19 mouse cellular contexts compared by ENCODE assay signal in the genomic region with DNA sequence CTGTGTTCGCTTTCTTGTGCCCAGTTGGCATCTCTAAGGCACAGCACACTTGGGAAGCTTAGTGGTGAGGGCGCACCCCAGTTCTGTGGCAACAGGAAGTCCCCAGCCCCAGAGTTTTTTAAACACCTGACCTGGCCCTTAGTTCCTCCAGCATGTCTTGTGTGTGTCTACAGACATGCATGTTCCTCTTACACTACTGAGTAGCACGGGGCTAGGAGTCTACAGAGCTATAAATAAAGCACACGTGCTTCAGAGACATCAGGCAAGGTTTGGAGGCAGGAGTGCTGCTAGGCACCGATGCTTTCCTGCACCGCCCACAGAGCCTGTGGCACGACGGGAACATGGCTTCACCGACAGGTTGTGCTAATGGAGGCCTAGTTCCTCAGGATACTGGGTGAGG. TPM values are rescaled to one million over a fixed set of nuclear protein-coding genes. Genes with fewer than 3 reads are reported as not detected.
DNase-seq lines count a peak whose midpoint lies in the region; ATAC-seq and TF ChIP-seq lines count a peak whose summit lies in the region.
"Had no signal": no experiment of that assay in that cellular context is flagged by ENCODE, and none has a peak within 500 bp of the region (broad histone marks: within the 10 kb centered on the region; RNA-seq: fewer than 3 reads in every experiment).

No protein-coding gene starts in this region.

- TF ChIP-seq CTCF in layer of hippocampus, adult 2 months (conservative IDR thresholded peaks at IDR 0.05) = no peak
- TF ChIP-seq CTCF in lung, adult 2 months (IDR thresholded peaks at IDR 0.05; ENCODE audit: insufficient read depth, low read length) = no peak

- no peak for TF ChIP-seq POLR2A in lung, adult 2 months (IDR thresholded peaks at IDR 0.05; ENCODE audit: borderline replicate concordance, extremely low read depth, low read depth, low read length)

- no peaks in the 10 kb centered on the region for H3K27me3 ChIP-seq in splenic B cell, adult 2 months (ENCODE audit: control insufficient read depth, insufficient read depth, low read length, poor library complexity, severe bottlenecking)
- H3K27me3 ChIP-seq: forebrain, embryonic 13.5 days; hindbrain, embryonic 15.5 days had no signal

- H3K4me3 ChIP-seq in layer of hippocampus, adult 2 months = no peak overlapping the region
- H3K4me3 ChIP-seq in lung, adult 2 months (replicated peaks; ENCODE audit: extremely low read depth, low read depth, low read length) = no peak overlapping the region
- H3K4me3 ChIP-seq: forebrain, embryonic 13.5 days; hindbrain, embryonic 15.5 days had no signal

- H3K36me3 ChIP-seq in splenic B cell, adult 2 months (ENCODE audit: control insufficient read depth, insufficient read depth, low read length, poor library complexity, severe bottlenecking) = peaks cover 10% of the 10 kb centered on the region

- DNase-seq in layer of hippocampus, adult 2 months (ENCODE audit: low spot score in 2 of 2) = no peak
- no peak for DNase-seq in layer of hippocampus, postnatal 14 days (ENCODE audit: low spot score in 2 of 2)
- peak; percentile 17 for DNase-seq in lung, postnatal 36 days
- no peak for DNase-seq in lung, adult 2 months
- peak; percentile 53 for DNase-seq in splenic B cell, adult 2 months (ENCODE audit: low read depth, low spot score)
- no peak for DNase-seq in embryo, embryonic 10 days (ENCODE audit: low spot score)
- DNase-seq: cerebellum, adult 2 months; heart, adult 11 months; heart, postnatal 10 days; kidney, adult 8-10 months; kidney, postnatal 4 days; midbrain, embryonic 14.5 days; thymus, postnatal 4 days had no signal

- no peaks in the 10 kb centered on the region for H3K4me1 ChIP-seq in lung, adult 2 months (ENCODE audit: control insufficient read depth, insufficient read depth, low read length)

- H3K27ac ChIP-seq in layer of hippocampus, adult 2 months = peak overlapping the region; percentile 21; the same call in 1 of the 2 replicates
- H3K27ac ChIP-seq: forebrain, embryonic 13.5 days; hindbrain, embryonic 15.5 days; stomach, postnatal 0 days had no signal

- 79% methylated on average over 9 of the region's 9 CpGs for WGBS in lung, adult 2 months

- ATAC-seq in common myeloid progenitor, adult 5-6 weeks (replicated peaks; ENCODE audit: low read depth, poor library complexity, severe bottlenecking) = peak; percentile 70
- ATAC-seq: forebrain, embryonic 13.5 days had no signal

RNA-seq across cellular contexts. Expression of gene Dnali1, which starts 10.1 kb away (rescaled TPM):
- under 1 TPM; 0.64 to 1.00 TPM for total RNA-seq in layer of hippocampus, adult 2 months (2021)
- total RNA-seq in layer of hippocampus, postnatal 14 days (2021) = 1 to 10 TPM in 1 of 2 experiments, under 1 TPM in 1; 0.76 to 2.0 TPM
- 14.9 and 15.8 TPM in 2 replicates for polyA plus RNA-seq in lung, adult 2 months (2012; rRNA removed)
- not detected in 2 replicates for total RNA-seq in common myeloid progenitor, adult 5-6 weeks (2017)
- total RNA-seq: adrenal gland, adult 18-20 months; ES-E14; heart, postnatal 10 days had no signal

RNA-seq across cellular contexts. Expression of gene Snip1, which starts 11.1 kb away (rescaled TPM):
- total RNA-seq in layer of hippocampus, adult 2 months (2021) = 10 to 100 TPM; 14.6 to 16.3 TPM
- total RNA-seq in layer of hippocampus, postnatal 14 days (2021) = 10 to 100 TPM; 13.7 to 15.1 TPM
- 7.8 and 8.8 TPM in 2 replicates for polyA plus RNA-seq in lung, adult 2 months (2012; rRNA removed)
- 22.0 and 27.8 TPM in 2 replicates for total RNA-seq in common myeloid progenitor, adult 5-6 weeks (2017)

RNA-seq across cellular contexts. Expression of gene Meaf6, which starts 29.5 kb away (rescaled TPM):
- total RNA-seq in layer of hippocampus, adult 2 months (2021) = 100 to 1,000 TPM; 111 to 116 TPM
- 100 to 1,000 TPM; 110 to 113 TPM for total RNA-seq in layer of hippocampus, postnatal 14 days (2021)
- 9.5 and 14.2 TPM in 2 replicates for polyA plus RNA-seq in lung, adult 2 months (2012; rRNA removed)
- total RNA-seq in common myeloid progenitor, adult 5-6 weeks (2017) = 43.8 and 44.0 TPM in 2 replicates

RNA-seq across cellular contexts. Expression of gene Gnl2, which starts 39.0 kb away (rescaled TPM):
- total RNA-seq in layer of hippocampus, adult 2 months (2021) = 10 to 100 TPM; 67.9 to 76.1 TPM
- total RNA-seq in layer of hippocampus, postnatal 14 days (2021) = 10 to 100 TPM; 62.6 to 71.7 TPM
- polyA plus RNA-seq in lung, adult 2 months (2012; rRNA removed) = 13.7 and 21.5 TPM in 2 replicates
- total RNA-seq in common myeloid progenitor, adult 5-6 weeks (2017) = 182 and 228 TPM in 2 replicates

Comparison
In these comparisons a context has a peak if more than half of its experiments do, and no peak if none do; other contexts are left out.
1. DNase-seq: peak in lung, postnatal 36 days (single experiment) and splenic B cell, adult 2 months (single experiment); none in layer of hippocampus, adult 2 months (0 of 2), layer of hippocampus, postnatal 14 days (0 of 2), lung, adult 2 months (single experiment) and embryo, embryonic 10 days (single experiment).